Mouse (Mus musculus) limb, embryonic 10.5 days (tissue): ENCODE data around the gene Syt5. TPM values are rescaled to one million over a fixed set of nuclear protein-coding genes. Genes with fewer than 3 reads are reported as not detected.
"Not testable (repeated sequence)": the region's sequence is repeated elsewhere in the genome, so short reads cannot be mapped to it uniquely, and the experiment has no call there.

Experiments used
- DNase-seq: peaks from one replicate; pipeline ENCODE4 v3.0.0-alpha.2; 2017; ENCODE audit warnings: low spot score
- H3K27ac ChIP-seq: fragments of 300-500 bp; sonication (generic); 2 replicates; pipeline ENCODE4 v1.5.1; 2016; ENCODE audit warnings: mild to moderate bottlenecking
- H3K27me3 ChIP-seq: fragments of 300-500 bp; sonication (generic); 2 replicates; pipeline ENCODE4 v1.6.1; 2016; ENCODE audit warnings: low read depth, mild to moderate bottlenecking; ENCODE audit not compliant: poor library complexity, severe bottlenecking
- H3K36me3 ChIP-seq: fragments of 300-500 bp; sonication (generic); 2 replicates; pipeline ENCODE4 v1.6.1; 2016; ENCODE audit warnings: mild to moderate bottlenecking, moderate library complexity
- H3K4me1 ChIP-seq: fragments of 300-500 bp; sonication (generic); 2 replicates; pipeline ENCODE4 v1.6.1; 2016
- H3K4me3 ChIP-seq: fragments of 300-500 bp; sonication (generic); 2 replicates; pipeline ENCODE4 v1.5.1; 2016; ENCODE audit warnings: mild to moderate bottlenecking, moderate library complexity
- H3K9me3 ChIP-seq: fragments of 300-500 bp; sonication (generic); replicated peaks from 2 replicates; pipeline ENCODE4 v1.6.1; 2016; ENCODE audit warnings: mild to moderate bottlenecking
- WGBS: fragments of 180-500 bp; shearing (Covaris S2); methylation state at CpG from one replicate; pipeline ENCODE4 v1.1.7; 2016; 5-methylcytosine and 5-hydroxymethylcytosine counted together
- polyA plus RNA-seq: library from polyadenylated mRNA; unstranded; fragments of >200 nt; fragmentation: Nextera tagmentation; extraction: Ambion mirVana; gene quantifications from 2 replicates; pipeline ENCODE4 v1.2.1, GENCODE M21; 2016

Gene Syt5
- 1.1 and 2.8 TPM in 2 replicates for polyA plus RNA-seq

DNA sequence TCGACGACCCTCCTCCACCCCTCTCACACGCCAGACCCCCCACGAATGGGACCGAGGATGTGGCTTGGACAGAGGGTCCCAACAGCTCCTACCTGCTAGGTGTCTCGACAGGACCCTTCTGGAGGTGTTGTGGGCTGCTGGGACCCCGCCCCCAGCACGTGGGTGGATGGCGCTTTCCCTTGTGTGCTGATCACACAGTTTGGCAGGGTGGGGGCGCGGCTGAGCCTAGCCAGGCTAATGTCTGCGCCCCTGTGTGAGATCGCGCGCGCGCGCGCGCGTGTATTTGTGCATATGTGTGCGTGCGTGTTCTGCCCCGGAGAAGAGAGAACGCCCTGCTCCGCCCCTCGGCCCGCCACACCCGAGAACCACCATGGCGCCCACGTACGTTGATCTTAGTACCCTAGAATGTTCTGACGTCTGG is at the start of gene Syt5:
Gene Syt5 (minus strand): TSS at position 321 of the 421 bp plus-strand sequence.
- Histone ChIP-seq H3K4me3 (peak within 1 kb of the TSS; percentile 49), H3K36me3 (no peaks in the 10 kb centered on the region), H3K27ac (peak within 1 kb of the TSS; percentile 42; the same call in 1 of the 2 replicates), H3K27me3 (peaks cover 32% of the 10 kb centered on the region), H3K4me1 (peaks cover 16% of the 10 kb centered on the region), H3K9me3 (no peaks in the 10 kb centered on the region)
- DNase-seq, result peak; percentile 43
- WGBS, result 8% methylated on average over 33 of the region's 33 CpGs

DNA sequence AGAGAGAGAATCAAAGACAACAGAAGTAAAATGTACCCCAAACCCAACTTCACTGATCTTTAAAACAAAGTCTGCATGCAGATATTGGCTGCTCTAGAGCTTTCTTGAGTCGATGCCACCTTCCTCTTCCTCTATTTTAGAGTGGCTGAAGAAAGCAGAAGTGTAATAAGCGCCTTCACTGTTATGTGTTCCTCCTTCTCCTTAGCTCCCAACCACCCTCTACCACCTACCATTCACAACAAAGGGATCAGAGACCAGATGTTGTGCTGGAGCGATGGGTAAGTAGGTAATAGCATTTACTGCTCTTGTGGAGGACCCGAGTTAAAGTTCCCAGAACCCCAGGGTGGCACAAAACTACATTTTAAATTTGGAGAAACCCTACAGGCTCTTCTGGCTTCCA is 49.7 kb upstream of the Syt5 start:
- H3K9me3 ChIP-seq, H3K27ac ChIP-seq, DNase-seq, H3K4me1 ChIP-seq, H3K4me3 ChIP-seq, H3K27me3 ChIP-seq, H3K36me3 ChIP-seq: not testable (repeated sequence)
- 75% methylated on average over 4 of the region's 4 CpGs for WGBS

DNA sequence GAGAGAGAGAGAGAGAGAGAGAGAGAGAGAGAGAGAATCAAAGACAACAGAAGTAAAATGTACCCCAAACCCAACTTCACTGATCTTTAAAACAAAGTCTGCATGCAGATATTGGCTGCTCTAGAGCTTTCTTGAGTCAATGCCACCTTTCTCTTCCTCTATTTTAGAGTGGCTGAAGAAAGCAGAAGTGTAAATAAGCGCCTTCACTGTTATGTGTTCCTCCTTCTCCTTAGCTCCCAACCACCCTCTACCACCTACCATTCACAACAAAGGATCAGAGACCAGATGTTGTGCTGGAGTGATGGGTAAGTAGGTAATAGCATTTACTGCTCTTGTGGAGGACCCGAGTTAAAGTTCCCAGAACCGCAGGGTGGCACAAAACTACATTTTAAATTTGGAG is 34.1 kb upstream of the Syt5 start:
- H3K27ac ChIP-seq, H3K27me3 ChIP-seq, DNase-seq, H3K36me3 ChIP-seq, H3K4me1 ChIP-seq, H3K9me3 ChIP-seq, H3K4me3 ChIP-seq: not testable (repeated sequence)
- 80% methylated on average over 3 of the region's 3 CpGs for WGBS

DNA sequence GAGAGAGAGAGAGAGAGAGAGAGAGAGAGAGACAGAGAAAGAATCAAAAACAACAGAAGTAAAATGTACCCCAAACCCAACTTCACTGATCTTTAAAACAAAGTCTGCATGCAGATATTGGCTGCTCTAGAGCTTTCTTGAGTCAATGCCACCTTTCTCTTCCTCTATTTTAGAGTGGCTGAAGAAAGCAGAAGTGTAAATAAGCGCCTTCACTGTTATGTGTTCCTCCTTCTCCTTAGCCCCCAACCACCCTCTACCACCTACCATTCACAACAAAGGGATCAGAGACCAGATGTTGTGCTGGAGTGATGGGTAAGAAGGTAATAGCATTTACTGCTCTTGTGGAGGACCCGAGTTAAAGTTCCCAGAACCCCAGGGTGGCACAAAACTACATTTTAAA is 25.0 kb upstream of the Syt5 start:
- not testable (repeated sequence) for DNase-seq, H3K9me3 ChIP-seq, H3K4me1 ChIP-seq, H3K27me3 ChIP-seq, H3K27ac ChIP-seq, H3K36me3 ChIP-seq, H3K4me3 ChIP-seq
- WGBS, result 74% methylated on average over 2 of the region's 2 CpGs

DNA sequence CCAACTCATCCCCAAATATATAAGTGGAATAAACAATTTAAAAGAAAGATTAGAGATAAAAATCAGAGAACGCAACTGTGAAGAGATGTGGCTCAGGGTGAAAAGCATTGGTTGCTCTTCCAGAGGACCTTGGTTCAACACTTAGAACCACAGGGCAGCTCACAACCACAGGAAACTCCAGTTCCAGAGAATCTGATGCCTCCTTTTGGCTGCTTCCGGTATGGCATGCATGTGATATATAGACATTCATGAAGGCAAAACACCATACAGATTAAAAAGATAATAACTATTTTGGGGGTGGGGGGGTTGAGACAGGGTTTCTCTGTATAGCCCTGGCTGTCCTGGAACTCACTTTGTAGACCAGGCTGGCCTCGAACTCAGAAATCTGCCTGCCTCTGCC is 15.3 kb upstream of the Syt5 start:
- Histone ChIP-seq H3K36me3 (no peaks in the 10 kb centered on the region), H3K4me3 (no peak overlapping the region), H3K4me1 (no peaks in the 10 kb centered on the region), H3K27me3 (no peaks in the 10 kb centered on the region), H3K27ac (no peak overlapping the region), H3K9me3 (no peaks in the 10 kb centered on the region)
- no peak for DNase-seq
- WGBS, result 93% methylated on average over 3 of the region's 3 CpGs

DNA sequence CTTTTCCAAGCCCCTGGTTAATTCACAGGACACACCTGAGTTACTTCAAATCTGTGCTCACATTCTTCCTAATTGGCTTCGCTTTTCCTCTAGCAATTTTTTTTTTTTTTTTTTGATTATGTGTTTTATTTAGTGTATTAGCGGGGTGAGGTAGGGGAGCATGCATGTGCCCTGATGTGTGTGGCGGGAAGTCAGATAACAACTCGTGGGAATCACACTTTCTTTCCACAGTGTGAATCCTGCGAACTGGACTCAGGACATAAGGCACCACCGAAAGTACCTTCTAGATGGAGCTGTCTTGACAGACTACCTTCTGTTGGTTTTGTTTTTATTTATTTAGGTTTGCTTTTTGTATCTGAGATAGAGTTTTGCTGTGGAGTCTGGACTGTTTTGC is 9.8 kb upstream of the Syt5 start:
- Histone ChIP-seq H3K4me1 (no peaks in the 10 kb centered on the region), H3K36me3 (no peaks in the 10 kb centered on the region), H3K9me3 (no peaks in the 10 kb centered on the region), H3K4me3 (no peak overlapping the region), H3K27ac (no peak overlapping the region), H3K27me3 (no peaks in the 10 kb centered on the region)
- 68% methylated on average over 6 of the region's 6 CpGs for WGBS
- DNase-seq, result no peak

DNA sequence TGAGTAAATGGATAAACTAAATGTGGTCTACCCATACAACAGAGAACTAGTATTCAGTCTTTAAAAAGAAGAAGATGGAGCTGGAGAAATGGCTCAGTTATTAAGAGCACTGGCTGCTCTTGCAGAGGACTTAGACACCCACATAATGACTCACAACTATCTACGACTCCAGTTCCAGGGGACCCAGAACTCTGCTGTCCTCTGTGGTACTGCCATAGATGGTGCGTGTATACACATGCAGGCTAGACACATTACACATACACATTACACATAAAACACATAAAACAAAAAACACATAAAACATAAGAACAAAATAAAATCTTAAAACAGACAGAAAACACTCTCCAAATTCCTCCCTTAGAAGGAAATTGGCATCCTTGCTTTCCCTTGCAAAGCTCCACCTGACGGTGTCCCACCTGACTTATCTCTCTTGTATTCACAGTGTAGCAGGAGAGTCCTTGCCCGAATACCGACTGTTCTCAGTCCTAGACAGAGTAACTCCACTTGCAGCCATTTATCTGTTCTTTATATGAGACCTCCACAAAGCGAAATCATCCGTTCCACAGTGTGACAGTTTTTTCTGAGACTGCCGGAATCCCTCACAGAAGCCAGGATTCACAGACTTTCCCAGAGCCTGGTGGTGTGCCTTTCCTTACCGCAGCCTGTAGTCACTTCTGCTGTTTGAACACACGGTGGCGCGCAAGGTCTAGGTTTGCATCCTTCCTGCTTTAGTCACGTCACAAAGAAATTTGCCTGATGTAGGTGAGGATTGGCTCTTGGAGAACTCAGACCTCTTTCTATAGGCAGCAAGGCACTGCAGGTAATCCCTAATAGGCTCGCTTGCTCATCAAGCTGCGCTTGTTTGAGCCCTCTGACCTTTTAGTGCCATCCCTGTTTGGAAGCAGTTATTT is 9.2 kb upstream of the Syt5 start:
- WGBS, result 25% methylated on average over 15 of the region's 15 CpGs
- Histone ChIP-seq H3K4me3 (no peak overlapping the region), H3K27ac (no peak overlapping the region), H3K27me3 (no peaks in the 10 kb centered on the region), H3K4me1 (no peaks in the 10 kb centered on the region), H3K9me3 (no peaks in the 10 kb centered on the region), H3K36me3 (no peaks in the 10 kb centered on the region)
- DNase-seq, result peak; percentile 88

DNA sequence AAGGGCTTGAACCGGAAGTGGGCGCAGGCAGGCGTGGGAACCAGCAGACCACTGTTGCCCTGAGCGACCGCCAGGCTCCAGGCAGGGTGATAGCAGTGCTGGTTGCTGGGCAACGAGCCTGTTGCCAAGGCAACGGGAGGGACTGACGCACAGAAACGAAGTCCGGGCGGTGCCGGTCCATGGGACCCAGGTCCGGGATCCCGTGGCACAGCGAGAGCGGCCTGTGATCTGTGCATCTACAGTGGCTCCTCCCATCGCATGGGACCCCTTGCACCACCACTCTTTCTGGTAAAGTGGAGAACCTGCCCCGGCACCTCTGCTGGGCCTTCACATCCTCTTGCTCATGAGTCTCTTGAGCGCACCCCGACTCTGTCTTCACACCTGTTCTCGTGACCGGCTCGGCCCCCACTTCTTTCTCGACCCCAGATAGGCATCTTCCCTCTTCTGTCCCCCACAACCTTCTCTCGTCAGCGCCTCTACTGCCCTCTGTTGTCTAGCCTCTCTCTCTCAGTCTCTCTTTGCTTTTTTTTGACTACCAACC is 680 bp downstream of the Syt5 start:
- Histone ChIP-seq H3K9me3 (no peaks in the 10 kb centered on the region), H3K4me3 (peak overlapping the region; percentile 49), H3K27me3 (peaks cover 32% of the 10 kb centered on the region), H3K4me1 (peaks cover 16% of the 10 kb centered on the region), H3K36me3 (no peaks in the 10 kb centered on the region), H3K27ac (no peak overlapping the region; the same call in 1 of the 2 replicates)
- 4% methylated on average over 26 of the region's 26 CpGs for WGBS
- peak; percentile 85 for DNase-seq

DNA sequence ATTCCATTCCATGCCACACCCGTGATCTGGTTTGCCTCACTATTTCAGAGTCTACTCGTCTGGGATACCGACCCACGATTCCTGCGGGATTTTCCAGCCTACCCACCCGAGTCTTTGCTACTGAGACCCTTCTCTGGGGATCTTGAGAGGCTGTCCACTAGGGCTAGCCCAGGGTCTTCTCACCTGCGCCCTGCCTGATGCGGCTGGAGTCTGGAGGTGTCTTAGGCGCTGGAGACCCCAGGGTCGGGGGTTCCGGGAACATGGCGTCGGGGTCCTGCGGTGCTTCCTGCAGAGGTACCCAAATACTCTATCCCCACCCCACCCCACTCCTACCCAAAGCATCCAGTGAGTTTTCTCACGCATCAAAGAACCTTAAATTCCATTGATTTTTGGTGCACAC is 1.3 kb downstream of the Syt5 start:
- Histone ChIP-seq H3K27ac (no peak overlapping the region), H3K36me3 (no peaks in the 10 kb centered on the region), H3K9me3 (no peaks in the 10 kb centered on the region), H3K4me3 (peak overlapping the region; percentile 49), H3K4me1 (peaks cover 16% of the 10 kb centered on the region), H3K27me3 (peaks cover 32% of the 10 kb centered on the region)
- WGBS, result 78% methylated on average over 15 of the region's 15 CpGs
- DNase-seq, result no peak

DNA sequence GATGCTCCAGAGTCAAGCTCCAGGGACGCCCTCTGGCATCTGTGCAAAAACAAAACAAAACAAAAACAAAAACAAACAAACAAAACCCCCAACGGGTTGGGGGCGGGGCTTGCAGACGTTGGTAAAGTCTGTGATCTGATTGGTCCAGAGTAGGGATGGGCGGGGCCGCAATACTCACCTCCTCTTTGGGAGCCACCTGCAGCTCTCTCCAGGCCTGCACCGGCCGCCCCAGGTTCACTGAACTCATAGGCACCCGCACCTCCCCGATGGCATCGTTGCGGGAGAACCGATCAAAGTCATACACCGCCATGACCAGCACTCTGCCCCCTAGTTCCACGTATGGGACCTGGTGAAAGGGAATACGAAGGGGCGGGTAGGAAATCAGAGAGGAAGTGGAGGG is 5.3 kb downstream of the Syt5 start:
- H3K36me3 ChIP-seq, result no peaks in the 10 kb centered on the region
- H3K27me3 ChIP-seq, result peaks cover 17% of the 10 kb centered on the region
- DNase-seq, result no peak
- H3K9me3 ChIP-seq, result no peaks in the 10 kb centered on the region
- no peak overlapping the region for H3K27ac ChIP-seq
- WGBS, result 37% methylated on average over 17 of the region's 17 CpGs
- peaks cover 12% of the 10 kb centered on the region for H3K4me1 ChIP-seq
- H3K4me3 ChIP-seq, result no peak overlapping the region

DNA sequence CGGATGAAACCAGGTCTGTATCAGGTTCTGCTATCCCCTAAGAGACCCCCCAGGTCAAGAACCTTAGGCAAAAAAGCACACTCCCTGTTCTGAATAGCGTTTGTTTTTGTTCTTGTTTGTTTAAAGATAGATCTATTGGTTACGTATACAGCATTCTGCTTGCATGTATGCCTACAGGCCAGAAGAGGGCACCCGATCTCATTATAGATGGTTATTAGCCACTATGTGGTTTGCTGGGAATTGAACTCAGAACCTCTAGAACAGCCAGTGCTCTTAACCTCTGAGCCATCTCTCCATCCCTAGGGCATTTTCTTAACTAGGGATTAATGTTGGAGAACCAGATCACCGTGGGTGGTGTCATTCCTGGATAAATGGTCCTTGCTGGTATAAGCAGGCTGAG is 6.0 kb downstream of the Syt5 start:
- no peaks in the 10 kb centered on the region for H3K36me3 ChIP-seq
- no peaks in the 10 kb centered on the region for H3K9me3 ChIP-seq
- peaks cover 10% of the 10 kb centered on the region for H3K27me3 ChIP-seq
- H3K4me3 ChIP-seq, result no peak overlapping the region
- 62% methylated on average over 5 of the region's 5 CpGs for WGBS
- DNase-seq, result no peak
- H3K27ac ChIP-seq, result no peak overlapping the region
- peaks cover 5% of the 10 kb centered on the region for H3K4me1 ChIP-seq

DNA sequence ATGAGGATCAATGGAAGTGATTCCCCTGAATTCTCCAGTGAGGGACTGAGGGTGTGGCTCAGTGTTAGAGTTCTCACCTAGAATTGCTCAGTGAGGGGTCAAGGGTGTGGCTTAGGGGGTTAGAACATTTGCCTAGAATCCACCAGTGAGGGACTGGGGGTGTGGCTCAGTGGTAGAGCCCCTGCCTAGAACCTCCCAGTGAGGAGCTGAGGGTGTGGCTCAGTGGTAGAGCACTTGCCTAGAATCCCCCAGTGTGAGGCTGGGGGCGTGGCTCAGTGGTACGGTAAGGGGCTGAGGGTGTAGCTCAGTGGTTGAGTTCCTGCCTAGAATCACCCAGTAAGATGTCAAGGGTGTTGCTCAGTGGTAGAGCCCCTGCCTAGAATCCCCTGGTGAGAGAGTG is 8.3 kb downstream of the Syt5 start:
- no peak for DNase-seq
- Histone ChIP-seq H3K4me3 (no peak overlapping the region), H3K27ac (no peak overlapping the region), H3K27me3 (0 out of 2 replicates have a peak, but pooled peaks cover 4% of the 10 kb centered on the region), H3K9me3 (no peaks in the 10 kb centered on the region), H3K36me3 (no peaks in the 10 kb centered on the region), H3K4me1 (no peaks in the 10 kb centered on the region)
- WGBS, result 80% methylated on average over 2 of the region's 2 CpGs

DNA sequence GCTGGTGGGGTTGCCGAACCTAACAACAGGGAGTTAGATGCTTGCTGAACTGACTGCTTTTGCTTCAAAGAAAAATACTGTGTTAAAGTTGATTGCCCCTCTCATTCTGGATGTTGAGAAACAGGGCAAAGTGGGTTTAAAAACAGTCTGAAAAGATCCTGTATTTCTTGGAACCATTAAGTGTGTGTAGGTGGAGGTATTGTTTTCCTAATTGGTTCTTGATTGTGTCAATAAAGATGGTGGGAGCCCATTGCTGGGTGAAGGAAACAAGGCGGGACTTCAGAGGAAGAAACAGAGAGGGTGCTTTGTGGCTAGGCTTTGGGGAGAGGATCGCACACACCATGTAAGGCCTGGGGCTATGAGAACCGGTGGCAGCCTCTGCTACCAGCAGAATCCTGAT is 10.2 kb downstream of the Syt5 start:
- H3K27ac ChIP-seq, result no peak overlapping the region
- 64% methylated on average over 4 of the region's 4 CpGs for WGBS
- DNase-seq, result no peak
- H3K4me1 ChIP-seq, result peaks cover 4% of the 10 kb centered on the region
- H3K9me3 ChIP-seq, result no peaks in the 10 kb centered on the region
- no peak overlapping the region for H3K4me3 ChIP-seq
- no peaks in the 10 kb centered on the region for H3K36me3 ChIP-seq
- H3K27me3 ChIP-seq, result no peaks in the 10 kb centered on the region
